Mouse (Mus musculus) left cerebral cortex, adult 9 months (tissue): ENCODE data around the gene Ovca2.
"Not testable (repeated sequence)": the region's sequence is repeated elsewhere in the genome, so short reads cannot be mapped to it uniquely, and the experiment has no call there.

ENCODE experiments used
- DNase-seq, 2 experiments: peaks; one replicate each; pipeline ENCODE4 v3.0.0; 2022; ENCODE audit warnings: low spot score in 2 of 2

The Ovca2 gene

DNA sequence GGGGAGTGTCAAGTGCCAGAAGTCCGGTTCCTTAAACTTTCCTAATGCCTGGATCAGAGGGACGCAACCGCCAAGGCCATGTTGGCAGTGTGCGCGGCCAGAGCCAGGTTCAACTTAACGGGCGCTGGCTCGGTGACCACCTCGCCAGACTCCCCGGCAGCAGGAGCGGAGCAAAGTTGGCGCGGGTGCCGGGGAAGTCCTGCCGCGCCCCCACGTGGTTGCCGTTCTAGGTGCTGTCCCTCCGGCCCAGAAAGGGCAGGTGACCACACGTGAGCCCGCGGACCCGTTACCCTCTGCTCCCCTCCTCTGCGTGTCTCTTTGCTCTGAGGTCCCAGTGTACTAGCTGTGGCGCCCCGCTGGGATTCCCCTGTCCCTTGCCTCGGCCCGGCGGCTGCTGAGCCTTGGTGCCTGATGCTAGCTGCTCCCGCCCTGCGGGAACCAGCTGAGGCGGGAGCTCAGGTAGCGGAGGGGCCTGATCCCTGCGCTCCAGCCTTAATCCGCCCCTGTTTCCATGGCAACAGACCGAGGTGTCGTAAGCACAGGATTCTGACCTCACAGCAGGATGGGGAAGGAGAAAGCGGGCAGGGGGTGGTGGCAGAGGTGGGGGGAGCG lies 16.3 kb upstream of the Ovca2 start:
- DNase-seq, result peak in 1 of 2 experiments; percentile 65

DNA sequence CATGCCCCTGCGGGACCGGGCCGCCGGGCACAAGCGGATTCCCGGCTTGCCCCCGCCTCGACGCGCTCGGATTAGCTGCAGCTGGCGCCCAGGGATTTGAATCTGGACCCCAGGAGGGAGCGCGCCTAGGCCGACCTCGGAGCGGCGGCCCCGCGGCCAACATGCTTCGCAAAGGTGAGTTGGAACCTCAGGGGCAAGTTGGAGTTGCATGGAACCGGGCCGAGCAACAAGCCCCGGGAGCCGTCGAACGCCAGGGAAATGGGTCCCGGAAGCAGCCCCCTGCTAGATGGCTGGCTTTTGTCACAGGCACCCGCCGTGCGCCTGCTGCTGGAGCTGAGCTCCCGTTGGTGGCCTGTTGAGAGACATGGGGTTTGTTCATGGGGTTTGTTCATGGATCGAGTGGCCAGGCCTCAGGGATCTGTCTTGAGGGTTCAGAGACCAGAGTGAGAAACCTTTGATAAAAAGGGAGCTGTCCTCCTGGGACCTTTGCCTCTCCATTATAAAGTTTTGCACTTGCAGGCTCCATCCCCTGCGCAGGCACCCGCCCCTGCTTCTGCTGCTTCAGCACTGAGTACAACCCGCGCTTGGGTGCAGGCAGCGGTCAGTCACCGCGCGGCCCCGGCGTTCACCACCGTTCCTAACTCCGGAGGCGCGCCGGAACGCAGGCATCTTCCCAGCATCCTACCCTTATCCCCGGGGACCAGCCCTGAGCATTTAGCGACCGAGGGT lies 15.7 kb upstream of the Ovca2 start:
- no peak for DNase-seq

- peak in 1 of 2 experiments; percentile 51 for DNase-seq
Measured at GRCm38 (mm10) chr11:75193256-75194071, 14.8 kb upstream of the Ovca2 start, which contains the start of gene Rtn4rl1. TSS of gene Rtn4rl1 (plus strand) at chr11:75193783.

- peak in 1 of 2 experiments; percentile 79 for DNase-seq
Measured at GRCm38 (mm10) chr11:75192336-75193214, 13.9 kb upstream of the Ovca2 start.

DNA sequence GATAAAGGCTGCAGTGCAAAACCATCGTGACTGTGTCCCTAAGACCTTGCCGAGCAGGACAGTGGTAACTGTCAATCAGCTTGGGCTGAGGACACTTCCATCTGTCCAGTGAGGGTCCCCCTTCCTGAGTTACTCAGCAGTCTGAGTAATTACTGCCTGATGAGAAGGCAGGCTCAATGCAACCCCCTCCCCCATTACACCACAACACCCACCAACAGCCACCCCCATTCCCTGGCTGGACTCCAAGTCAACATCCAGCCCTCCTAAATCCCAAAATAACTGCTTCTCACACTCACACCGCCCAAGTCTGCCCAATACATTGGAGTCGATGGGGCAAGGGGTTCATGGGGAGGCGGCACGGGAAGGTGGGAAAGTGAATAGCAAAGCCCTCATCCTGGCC lies 13.2 kb upstream of the Ovca2 start:
- DNase-seq, result no peak

- DNase-seq, result no peak
Measured at GRCm38 (mm10) chr11:75190905-75191441, 12.3 kb upstream of the Ovca2 start, which contains the start of gene Dph1. TSS of gene Dph1 (minus strand) at chr11:75191241.

DNA sequence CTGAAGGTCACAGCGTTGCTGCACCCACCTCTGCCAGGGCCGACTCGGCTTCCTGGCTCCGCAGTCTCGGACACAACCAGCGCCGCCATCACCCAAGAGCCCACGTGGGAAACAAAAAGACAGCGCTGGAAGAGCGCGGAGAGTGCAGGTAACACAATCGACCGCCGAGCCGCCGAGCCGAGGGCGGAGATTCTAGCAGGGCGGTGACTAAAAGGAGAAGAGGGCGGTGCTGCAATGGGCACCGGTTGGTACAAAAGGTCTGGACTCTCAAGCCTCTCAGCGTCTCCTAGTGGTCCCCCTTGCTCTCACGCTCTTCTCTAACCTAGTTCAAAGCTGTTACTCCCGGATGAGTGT lies 11.7 kb upstream of the Ovca2 start:
- DNase-seq, result peak in 1 of 2 experiments; percentile 80

DNA sequence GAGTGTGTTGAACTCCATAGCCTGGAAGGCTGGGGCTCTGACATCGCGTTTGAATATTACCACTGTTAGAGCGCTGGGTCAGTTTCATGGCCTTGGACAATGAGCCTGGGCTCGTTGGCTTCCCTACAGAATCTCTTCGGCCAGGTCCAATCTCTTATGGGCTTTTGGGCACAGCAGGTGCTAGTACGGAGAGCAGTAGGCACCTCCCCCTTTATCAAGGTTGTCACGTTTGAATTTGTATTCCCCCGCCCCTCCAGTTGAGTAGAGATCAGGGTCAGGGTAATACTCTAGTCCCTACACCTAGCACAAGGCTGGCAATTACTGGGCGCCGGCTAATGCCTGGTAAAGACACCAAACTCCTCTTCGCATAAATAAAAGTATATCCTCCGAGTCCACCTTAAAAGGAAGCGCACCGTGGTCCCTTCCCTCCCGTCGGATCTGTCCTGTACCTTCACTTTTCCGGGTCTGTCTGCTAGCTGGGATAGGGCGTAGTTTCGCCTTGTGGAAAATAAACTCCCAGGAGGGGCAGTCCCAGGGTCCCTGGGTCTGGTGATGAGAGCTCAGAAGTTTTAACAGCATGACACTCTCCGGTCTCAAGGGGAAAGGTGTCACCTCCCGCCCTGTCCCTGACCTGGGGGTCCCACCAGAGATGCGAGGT lies 11.2 kb upstream of the Ovca2 start:
- no peak for DNase-seq

GRCm38 (mm10) chr11:75184986-75185385 lies 6.4 kb upstream of the Ovca2 start:
- DNase-seq, result no peak

DNA sequence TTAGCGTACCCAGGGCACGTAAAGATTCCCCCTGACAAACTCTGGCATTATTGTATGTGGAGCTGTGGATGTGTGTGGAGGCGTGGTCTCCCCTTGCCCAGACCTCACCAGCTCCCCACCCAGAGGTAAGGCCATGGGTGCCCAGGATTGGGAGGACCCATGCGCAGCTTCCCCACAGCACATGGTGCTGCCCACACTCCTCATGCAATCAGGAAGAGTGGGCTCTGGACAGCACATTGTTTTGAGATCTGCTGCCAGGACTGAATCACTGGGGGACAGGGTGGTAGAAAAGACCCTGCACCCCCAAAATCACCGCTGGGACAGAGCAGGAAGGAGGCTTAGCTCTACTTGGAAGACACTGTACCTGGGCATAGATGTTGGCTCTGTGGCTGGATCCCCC lies 5.9 kb upstream of the Ovca2 start:
- no peak for DNase-seq

DNA sequence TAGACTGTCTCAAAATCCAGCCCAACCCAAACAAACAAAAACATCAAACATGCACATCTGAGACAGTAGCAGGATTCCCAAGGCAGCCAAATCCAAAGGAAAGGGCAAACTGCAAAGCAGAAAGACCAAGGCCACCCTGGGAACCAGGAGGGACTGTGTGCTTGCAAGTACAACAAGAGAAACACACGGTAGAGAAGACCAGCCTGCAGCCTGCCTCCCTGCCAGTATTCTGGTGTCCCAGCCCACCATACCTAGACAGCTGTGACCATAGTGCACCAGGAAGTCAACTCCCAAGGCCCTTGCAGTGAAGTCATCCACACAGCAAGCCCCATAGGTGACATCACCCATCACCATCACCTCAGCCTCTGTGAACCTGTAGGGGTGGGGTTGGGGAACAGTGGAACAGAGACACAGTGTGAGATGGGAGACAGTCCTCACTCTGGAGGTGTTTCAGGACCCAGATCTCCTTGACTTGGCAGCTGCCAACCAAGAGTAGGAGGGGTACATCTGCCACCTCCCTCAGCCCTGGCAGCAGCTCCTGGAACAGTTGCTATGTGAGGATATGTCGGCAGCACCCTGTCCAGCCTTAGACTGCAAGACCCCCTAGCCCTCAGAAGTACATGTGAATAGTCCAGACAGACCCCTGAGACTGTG lies 5.4 kb upstream of the Ovca2 start:
- peak in 1 of 2 experiments; percentile 83 for DNase-seq

DNA sequence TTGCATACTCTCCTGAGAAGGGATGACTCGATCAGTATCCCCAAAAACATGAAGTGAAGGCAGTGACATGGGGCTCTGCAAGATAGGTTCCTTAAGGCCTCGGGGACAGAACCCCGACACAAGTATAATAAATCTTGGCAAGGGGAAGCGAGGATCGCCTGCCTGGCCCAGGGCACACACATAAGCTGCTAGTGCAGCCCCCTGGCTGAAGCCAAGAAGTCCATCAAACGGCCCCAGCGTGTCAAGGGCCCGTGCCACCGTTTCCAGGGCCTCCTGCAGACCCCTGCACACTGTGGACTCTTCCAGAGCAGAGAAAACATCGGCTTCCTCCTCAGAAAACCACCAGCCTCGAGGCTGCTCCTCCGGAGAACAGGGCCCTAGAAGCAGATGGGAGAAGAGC lies 624 bp downstream of the Ovca2 start:
- DNase-seq, result no peak

DNA sequence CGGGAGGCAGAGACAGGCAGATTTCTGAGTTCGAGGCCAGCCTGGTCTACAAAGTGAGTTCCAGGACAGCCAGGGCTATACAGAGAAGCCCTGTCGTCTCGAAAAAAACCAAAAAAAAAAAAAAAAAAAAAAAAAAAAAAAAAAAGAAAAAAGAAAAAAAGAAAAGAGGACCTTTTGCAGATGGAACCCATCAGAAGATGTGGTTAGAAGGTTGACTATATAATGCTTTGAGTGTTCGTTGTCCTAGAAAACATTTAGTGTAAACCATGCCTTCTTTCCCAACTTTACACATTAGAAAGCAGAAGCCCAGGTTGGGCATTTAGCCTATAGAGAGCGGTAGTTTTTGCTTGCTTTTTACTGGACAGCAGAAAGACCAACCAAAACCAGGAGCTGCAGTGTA lies 4.1 kb downstream of the Ovca2 start:
- not testable (repeated sequence) for DNase-seq

DNA sequence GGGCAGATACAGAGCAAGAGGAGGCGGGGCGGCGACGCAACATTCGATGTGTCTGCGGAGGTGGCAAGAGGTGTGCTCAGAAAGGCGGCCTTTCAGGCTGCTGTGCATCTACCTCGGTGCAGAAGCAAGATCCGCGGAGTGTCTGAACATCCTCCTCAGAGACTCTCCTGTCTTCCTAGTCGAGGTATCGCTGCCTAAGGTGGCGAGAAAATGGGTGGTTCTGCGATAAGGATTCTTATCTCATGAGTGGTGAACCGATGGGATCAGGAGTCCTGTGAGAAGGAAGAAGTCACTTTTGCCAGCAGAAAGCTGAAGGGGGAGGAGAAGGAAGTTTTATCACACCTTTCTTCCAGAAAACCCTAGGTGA lies 4.9 kb downstream of the Ovca2 start:
- no peak for DNase-seq

- peak; percentile 93 to 96 for DNase-seq
Measured at GRCm38 (mm10) chr11:75173095-75173798, 5.4 kb downstream of the Ovca2 start.

- DNase-seq, result peak in 1 of 2 experiments; percentile 60
Measured at GRCm38 (mm10) chr11:75172151-75173094, 6.2 kb downstream of the Ovca2 start.

DNA sequence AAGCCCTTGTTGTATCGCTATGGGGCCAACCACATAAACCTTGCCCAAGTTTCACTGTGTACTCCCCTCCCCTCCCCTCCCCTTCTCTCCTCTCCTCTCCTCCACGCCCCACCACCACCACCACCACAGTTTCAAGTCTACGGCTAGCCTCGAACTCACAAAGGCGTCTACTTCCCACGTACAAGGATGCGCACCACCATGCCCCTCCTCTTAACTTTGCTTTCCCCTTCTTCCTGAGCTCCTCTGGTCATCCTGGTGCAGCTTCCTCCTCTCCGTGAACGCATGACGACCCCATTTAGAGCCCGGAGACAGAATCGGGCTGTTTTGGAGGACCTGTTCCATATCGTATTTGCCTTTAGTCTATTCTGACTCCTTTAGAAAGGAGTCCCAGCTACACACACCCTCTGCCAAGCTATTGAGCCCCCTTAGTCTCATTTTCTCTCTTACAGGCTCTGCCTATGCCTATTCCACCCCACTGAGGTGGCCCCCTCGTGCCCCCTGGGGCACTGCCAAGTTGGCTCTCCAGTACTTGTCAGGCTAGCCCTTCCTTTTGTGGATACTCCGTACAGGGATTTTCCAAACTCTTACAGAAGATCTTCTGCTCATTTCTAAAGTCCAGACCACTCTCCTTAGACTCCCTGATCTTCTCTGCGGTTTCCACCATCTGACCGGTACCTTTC lies 7.3 kb downstream of the Ovca2 start:
- DNase-seq, result peak in 1 of 2 experiments; percentile 21
